Mouse (Mus musculus): ENCODE data around the gene Pdcd6.

Gene Pdcd6

GRCm38 (mm10) chr13:74317170-74317849 is at the start of gene Pdcd6:
Gene Pdcd6 (minus strand): TSS chr13:74317580.
- DNase-seq (ENCODE audit: low spot score in 2 of 2) = peak; percentile 88 to 90

- no peak for DNase-seq (ENCODE audit: low spot score in 2 of 2)
Observed at GRCm38 (mm10) chr13:74363859-74364235, 46.5 kb upstream of the Pdcd6 start, which contains the start of gene Lrrc14b. Gene Lrrc14b (minus strand): TSS chr13:74364005.

GRCm38 (mm10) chr13:74363176-74363858 is 45.9 kb upstream of the Pdcd6 start:
- DNase-seq (ENCODE audit: low spot score in 2 of 2) = no peak

- no peak for DNase-seq (ENCODE audit: low spot score in 2 of 2)
Observed at GRCm38 (mm10) chr13:74362218-74362617, 44.8 kb upstream of the Pdcd6 start.

GRCm38 (mm10) chr13:74356491-74356890 is 39.1 kb upstream of the Pdcd6 start:
- no peak for DNase-seq (ENCODE audit: low spot score in 2 of 2)

GRCm38 (mm10) chr13:74350435-74350906 is 33.1 kb upstream of the Pdcd6 start:
- no peak for DNase-seq (ENCODE audit: low spot score in 2 of 2)

- DNase-seq (ENCODE audit: low spot score in 2 of 2) = peak; percentile 95 to 99
Observed at GRCm38 (mm10) chr13:74349566-74350434, 32.4 kb upstream of the Pdcd6 start, which contains the start of the genes Sdha and Ccdc127. Gene Sdha (minus strand): TSS chr13:74350280. Gene Ccdc127 (plus strand): TSS chr13:74350309.

- DNase-seq (ENCODE audit: low spot score in 2 of 2) = peak in 1 of 2 experiments; percentile 24
Observed at GRCm38 (mm10) chr13:74341036-74341435, 23.7 kb upstream of the Pdcd6 start.

GRCm38 (mm10) chr13:74329321-74329720 is 11.9 kb upstream of the Pdcd6 start:
- DNase-seq (ENCODE audit: low spot score in 2 of 2) = no peak

- DNase-seq (ENCODE audit: low spot score in 2 of 2) = no peak
Observed at GRCm38 (mm10) chr13:74316789-74317169, 601 bp downstream of the Pdcd6 start.

- no peak for DNase-seq (ENCODE audit: low spot score in 2 of 2)
Observed at GRCm38 (mm10) chr13:74316386-74316785, 994 bp downstream of the Pdcd6 start.

- DNase-seq (ENCODE audit: low spot score in 2 of 2) = no peak
Observed at GRCm38 (mm10) chr13:74314616-74315015, 2.8 kb downstream of the Pdcd6 start.

GRCm38 (mm10) chr13:74305780-74306179 is 11.6 kb downstream of the Pdcd6 start:
- DNase-seq (ENCODE audit: low spot score in 2 of 2) = no peak

GRCm38 (mm10) chr13:74305380-74305779 is 12.0 kb downstream of the Pdcd6 start:
- DNase-seq (ENCODE audit: low spot score in 2 of 2) = no peak

- no peak for DNase-seq (ENCODE audit: low spot score in 2 of 2)
Observed at GRCm38 (mm10) chr13:74302050-74303037, 15.0 kb downstream of the Pdcd6 start.

- DNase-seq (ENCODE audit: low spot score in 2 of 2) = no peak
Observed at GRCm38 (mm10) chr13:74301607-74301984, 15.8 kb downstream of the Pdcd6 start.

GRCm38 (mm10) chr13:74300925-74301606 is 16.3 kb downstream of the Pdcd6 start:
- DNase-seq (ENCODE audit: low spot score in 2 of 2) = peak; percentile 39 to 74

GRCm38 (mm10) chr13:74296376-74296775 is 21.0 kb downstream of the Pdcd6 start:
- DNase-seq (ENCODE audit: low spot score in 2 of 2) = no peak

- DNase-seq (ENCODE audit: low spot score in 2 of 2) = peak; percentile 50 to 76
Observed at GRCm38 (mm10) chr13:74292167-74292566, 25.2 kb downstream of the Pdcd6 start, which contains the start of gene Ahrr. Gene Ahrr (minus strand): TSS chr13:74292331.

GRCm38 (mm10) chr13:74289646-74290045 is 27.7 kb downstream of the Pdcd6 start:
- DNase-seq (ENCODE audit: low spot score in 2 of 2) = no peak
